Mouse (Mus musculus) spleen, adult 18-20 months (tissue): ENCODE measurements around the gene Hmcn2.
A peak's percentile ranks its signal among the peaks of the same experiment; 100 is the strongest.

ENCODE experiments used
- DNase-seq, 2 experiments: peaks; one replicate each; pipeline ENCODE4 v3.0.0; 2022; ENCODE audit warnings: mixed read lengths in 2 of 2

Gene Hmcn2

DNA sequence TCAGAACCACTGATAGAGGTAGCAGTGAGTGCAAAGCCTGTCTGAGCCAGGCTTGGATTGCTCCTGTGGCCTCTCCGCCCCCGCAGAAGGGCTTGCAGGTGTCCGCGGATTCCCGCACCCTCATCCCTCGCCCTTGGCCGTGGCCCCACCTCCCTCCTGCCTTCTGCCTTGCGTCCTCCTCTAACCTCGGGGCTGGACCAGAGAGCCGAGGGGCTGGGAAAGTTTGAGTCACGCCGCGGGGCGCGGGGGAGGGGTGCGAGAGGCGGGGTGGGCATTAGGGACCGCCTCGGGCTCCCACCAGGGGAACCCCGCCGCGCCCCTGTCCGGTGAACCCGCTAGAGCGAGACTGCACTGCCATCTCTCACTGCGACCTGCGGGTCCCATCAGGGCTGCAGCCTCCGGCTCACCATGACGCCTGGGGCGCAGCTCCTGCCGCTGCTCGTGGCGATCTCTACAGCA lies at the start of gene Hmcn2:
Hmcn2 (plus strand) TSS at position 409 of the 459 bp plus-strand sequence.
- no peak for DNase-seq

DNA sequence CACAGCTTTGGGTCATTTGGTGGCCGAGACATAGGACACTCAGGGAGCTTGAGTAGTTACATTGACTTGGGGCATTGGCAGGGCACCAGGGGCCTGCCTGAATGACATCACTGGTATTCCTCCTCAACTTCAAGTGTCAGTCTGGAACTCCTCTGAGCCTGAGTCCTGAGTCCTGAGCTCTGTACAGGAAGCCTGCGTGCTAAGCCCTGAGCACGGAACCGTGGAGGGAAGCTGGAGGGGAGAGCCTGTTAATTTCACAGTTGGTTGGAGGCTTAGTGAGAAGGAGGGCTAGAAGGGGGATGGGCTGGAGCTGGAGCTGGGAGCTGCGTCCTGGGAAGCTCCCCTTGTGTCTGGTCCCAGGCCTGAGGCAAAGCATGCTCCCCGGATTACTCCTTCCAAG lies 46.8 kb upstream of the Hmcn2 start:
- no peak for DNase-seq

DNA sequence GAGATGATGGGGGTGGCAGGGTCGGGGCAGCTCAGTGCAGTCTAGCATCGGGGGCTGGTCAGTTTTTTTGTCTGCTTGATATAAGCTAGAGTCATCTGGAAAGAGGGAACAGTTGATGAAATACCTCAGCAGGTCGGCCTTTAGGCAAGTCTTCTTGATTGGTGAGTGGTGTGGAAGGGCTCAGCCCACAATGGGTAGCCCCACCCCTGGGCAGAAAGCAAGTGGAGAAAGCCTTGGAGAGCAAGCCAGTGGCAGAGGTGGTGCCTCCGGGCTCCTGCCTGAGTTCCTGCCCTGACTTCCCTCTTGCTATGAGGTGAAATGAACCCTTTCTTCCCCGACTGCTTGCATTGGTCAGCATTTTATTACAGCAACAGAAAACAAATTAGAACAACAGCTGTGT lies 45.6 kb upstream of the Hmcn2 start:
- DNase-seq = no peak

DNA sequence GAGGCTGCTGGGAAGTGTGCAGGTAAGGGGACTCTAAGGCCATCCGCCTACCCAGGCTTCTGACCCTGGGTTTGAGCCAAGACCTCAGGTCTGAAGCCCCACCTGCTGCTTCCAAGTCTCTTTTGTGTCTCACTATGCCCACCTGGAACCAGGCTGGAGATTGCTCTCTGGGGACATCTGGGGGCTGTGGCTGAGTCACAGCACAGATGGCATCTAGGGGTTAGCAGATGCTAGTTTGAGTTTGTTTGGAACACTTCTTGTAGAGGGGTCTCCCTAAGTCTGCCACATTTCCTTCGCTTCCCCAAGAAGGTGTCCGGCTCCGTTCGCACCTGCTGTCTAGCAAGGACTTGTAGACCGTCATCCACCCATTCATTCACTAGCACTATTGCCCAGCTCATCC lies 45.0 kb upstream of the Hmcn2 start:
- DNase-seq = no peak

DNA sequence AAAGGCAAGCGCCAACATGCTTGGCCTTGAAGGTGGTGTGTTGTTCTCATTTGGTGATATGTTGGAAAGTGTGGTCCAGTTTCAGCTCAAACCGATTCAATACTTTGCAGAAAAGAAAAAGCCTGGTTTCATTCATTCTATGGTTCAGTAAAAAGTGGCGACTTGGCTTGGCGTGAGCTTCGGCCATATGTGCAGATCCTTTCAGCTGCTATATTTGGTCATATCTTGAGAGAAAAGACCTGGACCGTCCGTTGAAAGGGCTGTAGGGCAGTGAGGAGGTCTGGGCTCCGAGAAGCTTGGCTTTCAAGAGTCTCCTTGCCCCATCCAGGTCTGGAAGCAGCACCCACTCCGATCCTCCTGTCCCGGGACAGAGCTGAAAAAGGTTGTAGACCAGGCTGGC lies 44.4 kb upstream of the Hmcn2 start:
- no peak for DNase-seq

DNA sequence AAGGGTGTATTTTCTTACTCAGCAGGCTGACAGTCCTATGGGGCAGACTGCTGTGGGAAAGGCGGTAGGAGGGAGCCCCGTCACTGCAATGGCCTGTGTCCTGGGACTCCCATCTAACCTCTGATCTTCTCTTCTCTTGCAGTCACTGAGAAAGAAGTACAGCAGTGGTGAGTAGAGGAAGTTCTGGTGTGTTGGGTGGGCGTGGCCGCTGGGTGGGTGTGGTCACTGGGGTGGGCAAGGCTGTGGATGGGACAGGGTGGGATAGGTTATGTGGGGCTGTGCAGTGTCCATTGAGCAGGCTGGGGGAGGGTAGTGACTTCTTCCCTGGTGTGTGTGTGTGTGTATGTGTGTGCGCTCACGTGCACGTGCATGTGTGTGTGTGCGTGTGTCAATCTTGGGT lies 43.7 kb upstream of the Hmcn2 start:
- DNase-seq = no peak

DNA sequence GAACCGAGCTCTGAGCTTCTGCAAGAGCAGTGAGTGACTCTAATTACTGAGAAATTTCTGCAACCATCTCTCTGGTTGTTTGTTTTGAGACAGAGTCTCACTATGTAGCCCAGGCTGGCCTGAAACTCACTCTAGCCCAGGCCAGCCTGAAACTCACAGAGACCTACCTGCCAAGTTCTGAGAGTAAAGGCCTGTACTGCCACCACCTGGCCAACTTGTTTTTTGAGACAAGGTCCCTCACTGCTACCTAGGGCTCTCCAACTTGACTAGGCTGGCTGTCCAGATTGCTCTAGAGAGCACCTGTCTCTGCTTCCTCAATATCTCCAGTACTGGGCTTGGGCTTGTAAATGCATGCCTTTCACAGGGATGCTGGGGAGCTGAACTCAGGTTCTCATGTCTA lies 43.1 kb upstream of the Hmcn2 start:
- peak in 1 of 2 experiments; percentile 27 for DNase-seq

DNA sequence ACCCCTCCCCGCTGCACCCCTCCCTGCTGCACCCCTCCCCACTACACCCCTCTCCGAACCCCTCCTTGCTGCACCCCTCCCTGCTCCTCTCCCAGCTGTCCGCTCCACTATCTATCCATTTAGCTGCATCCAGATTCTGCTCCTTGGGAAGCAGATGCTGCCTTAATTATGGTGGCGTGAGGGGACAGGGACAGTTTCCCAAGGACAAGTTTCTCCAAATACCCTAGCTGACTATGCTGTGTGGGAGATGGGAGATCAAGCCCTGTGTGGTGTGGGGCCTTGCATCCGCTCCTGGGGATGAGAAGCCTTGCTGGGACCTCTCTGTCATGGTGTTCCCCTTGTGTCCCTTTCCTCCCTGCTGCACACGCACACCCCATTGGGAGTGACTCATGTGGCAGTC lies 39.2 kb upstream of the Hmcn2 start:
- no peak for DNase-seq

DNA sequence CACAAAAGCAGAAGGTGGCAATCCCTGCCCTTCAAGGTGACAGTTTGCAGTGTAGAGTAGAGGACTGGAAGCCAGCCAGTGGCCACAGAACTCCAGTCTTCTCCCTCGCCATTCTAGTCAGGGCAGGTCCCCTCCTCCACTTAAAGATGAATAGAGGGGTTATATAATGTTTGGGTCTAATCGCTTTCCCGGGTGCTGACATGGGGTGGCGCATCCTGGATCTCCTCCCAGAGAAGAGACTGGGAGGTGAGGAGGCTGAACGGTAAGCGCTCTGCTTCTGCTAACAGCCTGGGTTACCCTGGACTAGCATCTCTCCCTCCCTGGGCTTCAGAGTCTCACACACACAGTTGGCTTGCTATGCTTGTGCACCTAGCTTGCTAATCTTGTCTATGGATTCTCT lies 36.4 kb upstream of the Hmcn2 start:
- DNase-seq = no peak

DNA sequence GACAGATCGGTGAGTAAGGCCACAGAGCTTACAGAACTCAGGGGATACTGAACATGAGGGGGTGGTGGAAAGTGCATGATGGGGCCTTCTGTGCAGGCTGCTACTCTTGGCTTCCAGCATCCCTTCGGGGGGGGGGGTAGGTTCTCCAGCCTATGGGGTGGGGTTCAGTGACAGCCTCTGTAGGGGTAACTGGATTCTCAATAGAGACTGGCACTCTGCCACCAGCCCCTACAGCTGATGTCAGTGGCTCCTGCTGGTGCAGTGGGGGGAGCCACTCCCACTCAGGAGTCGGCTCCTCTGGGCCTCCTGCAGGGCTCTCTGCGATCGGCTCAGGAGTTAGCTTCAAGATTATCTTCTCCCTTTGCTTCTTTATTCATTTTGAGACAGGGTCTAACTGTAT lies 35.7 kb upstream of the Hmcn2 start:
- DNase-seq = no peak

DNA sequence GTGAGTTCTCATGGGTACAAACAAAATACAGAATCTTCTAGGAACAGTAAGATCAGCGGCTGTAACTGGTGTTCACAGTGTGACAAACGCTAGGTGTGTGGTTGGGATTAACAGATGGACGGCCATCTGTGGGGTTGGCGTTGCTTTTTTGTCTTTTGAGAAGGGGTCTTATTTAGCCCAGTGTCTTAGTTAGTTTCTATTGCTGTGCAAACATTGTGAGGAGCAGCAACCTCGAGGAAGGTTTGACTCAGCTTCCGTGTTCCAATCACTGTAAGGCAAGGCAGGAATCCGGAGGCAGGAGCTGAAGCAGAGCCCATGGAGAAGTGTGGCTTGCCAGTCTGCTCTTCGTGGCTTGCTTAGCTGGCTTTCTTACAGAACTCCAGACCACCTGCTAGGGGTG lies 33.1 kb upstream of the Hmcn2 start:
- DNase-seq = no peak

DNA sequence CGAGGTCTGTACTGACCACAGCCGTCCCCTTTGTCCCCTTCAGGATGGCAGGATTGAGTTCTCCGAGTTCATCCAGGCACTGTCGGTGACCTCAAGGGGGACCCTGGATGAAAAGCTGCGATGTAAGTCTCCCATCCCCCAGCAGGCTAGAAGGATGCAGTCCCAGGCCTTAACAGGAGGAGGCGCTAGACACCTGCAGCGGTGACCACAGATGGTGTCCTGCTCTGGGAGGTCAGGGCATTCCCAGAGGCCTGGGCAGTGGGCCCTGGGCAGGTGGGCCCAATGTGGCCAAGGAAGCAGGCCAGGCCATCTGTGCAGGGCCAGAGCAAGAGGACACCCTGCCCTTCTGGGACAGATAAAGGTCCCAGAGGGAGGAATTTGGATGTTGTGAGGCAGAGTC lies 31.9 kb upstream of the Hmcn2 start:
- no peak for DNase-seq

DNA sequence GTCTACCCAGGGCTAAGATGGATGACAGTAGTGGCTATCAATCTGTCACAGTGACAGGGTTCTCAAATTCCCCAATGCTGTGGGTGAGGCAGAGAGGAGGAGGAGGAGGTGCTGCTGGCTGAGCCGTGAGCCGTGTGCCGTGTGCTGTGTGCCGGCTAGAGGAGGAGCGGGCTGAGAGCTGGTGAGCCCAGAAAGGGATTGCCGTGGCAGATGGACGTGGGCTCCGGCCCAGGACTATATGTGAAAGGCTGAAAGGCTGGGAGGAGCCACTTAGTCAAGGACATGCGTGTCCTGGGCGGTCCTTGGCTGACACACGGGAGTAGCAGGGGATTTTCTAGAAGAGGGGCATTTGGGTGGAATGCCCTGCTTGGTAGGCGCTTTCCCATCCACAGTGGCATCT lies 31.3 kb upstream of the Hmcn2 start:
- no peak for DNase-seq

DNA sequence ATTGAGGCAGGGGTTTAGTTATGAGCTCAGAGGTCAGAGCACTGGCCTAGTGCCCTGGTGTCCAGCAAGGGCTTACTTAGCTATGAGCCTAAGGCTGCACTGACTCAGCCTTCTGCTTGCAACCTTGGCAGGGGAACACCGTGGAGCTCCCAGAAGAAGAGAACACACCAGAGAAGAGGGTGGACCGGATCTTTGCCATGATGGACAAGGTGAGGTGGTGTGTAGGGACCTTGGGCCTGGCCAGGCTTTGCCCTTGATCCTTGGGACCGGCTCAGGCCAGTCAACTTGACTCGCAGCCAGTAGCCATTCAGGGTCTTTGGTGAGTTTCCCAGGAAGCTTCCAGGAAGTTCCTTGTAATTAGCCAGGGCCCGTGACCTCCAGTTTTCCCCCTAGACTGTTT lies 29.7 kb upstream of the Hmcn2 start:
- DNase-seq = no peak

DNA sequence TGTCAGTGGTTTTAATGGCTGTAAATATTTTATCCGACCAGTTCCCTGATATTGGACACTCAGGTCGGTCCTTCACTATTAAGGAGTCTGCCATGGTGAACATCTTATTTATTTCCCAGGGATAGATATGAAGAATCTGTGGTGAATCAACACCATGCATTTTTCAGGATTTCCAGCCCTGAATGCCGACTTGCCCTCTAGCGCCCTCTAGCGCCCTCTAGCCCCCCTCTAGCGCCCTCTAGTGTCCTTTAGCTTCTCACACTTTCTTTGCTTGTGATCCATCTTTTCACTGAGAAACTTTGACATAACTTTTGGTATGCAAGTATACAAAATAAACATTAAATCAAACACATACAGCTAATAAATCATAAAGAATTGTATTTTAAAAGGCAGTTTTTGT lies 22.8 kb upstream of the Hmcn2 start:
- peak in 1 of 2 experiments; percentile 60 for DNase-seq

DNA sequence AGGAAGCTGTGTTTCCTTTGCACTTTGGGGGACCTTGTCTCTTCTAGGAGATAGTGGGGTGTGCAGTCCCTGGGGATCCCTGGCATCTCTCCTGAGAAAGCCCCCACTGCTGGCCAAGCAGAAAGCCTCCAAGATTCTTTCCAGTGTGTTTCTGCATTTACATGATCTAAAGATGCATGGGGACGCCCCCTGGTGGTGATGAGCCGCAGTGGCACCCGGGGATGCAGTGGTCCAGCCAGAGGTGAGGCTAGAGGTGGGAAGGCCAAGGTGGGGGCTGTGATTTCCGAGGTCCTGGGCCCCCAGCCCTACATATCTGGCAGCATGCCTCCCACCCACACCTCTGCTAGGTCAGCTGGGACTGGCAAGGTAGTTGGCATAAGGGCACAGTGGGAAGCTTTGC lies 19.2 kb upstream of the Hmcn2 start:
- peak; percentile 55 to 81 for DNase-seq

DNA sequence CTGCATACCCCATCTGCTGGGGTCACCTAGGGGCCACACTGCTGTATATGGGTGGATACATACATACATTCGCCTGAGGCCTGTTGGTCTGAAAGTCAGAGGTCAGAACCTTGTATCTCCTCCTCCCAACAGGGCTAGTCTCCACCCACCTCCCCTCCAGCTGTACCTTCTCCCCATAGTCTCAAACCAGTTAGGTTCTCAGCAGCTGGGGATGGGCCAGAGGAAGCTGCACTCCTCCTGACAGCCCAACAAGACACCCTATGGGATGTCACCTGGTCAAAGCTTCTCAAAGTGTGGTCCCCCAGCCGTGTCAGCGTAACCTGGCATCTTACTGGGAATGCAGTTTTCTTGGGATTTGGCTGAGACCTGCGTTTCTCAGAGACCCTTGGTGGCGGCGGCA lies 17.8 kb upstream of the Hmcn2 start:
- no peak for DNase-seq

DNA sequence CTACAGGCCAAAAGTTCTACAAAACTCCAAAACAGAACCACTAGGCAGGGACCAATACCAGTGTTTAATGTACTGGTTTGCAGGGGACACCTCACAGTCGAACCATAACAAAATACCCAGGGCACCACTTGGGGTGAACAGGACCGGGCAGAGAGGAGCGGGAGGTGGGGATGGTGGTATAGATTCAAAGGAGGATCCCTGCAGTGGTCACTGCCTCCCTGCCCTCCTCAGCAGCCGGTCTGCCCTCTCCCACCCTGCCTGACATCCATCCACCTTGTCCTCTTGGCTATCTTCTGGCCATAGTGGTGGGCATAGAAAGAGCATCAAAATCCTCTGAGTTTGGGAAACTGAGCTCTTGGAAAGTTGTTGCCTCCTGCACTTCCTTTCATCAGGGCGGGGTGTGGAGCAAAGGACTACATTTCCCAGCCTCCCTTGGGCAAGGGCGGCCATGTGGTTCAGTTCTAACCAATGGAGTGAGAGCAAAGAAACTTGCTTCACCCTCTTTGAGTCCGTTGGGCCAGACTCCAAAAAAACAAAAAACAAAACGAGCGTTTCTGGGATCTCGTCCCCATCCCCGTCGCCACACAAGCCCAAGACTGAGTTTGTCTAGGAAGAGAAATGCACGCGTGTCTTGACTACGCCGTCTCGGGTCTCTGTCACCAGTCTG lies 16.5 kb upstream of the Hmcn2 start:
- DNase-seq = peak in 1 of 2 experiments; percentile 35

DNA sequence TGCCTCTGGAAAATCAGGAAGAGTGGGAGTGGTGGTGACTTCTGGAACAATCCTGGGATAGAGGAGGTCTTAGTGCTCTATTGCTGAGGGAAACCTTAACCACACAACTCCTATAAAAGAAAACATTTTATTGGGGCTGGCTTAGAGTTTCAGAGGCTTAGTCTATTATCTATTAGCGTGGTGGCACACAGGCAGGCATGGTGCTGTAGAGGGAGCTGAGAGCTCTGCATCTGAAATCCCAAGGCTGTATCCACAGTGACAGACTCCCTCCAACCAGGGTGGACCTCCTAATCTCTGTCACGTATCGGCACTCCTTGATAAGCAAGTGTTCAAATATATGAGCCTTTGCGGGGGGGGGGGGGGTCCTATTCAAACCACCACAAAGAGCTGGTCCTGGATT lies 15.4 kb upstream of the Hmcn2 start:
- DNase-seq = no peak

DNA sequence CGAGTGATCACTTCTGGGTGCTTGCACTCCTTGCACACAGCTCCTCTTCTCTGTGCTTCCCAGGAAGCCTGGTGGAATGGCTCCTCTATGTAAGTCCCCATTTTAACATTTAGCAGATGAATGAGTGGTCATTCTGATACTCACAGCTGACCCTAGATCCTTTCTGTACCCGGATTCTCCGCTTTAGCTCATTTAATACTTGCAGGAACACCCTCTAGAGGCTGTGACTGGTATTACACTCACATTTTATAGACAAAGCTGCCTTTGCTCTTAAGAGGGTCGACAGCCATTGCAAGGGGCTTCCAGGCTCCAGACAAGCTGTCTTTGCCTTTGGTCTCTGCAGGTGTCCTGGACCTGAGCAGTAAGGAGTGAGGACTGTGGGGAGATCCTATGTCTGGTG lies 14.9 kb upstream of the Hmcn2 start:
- DNase-seq = no peak

DNA sequence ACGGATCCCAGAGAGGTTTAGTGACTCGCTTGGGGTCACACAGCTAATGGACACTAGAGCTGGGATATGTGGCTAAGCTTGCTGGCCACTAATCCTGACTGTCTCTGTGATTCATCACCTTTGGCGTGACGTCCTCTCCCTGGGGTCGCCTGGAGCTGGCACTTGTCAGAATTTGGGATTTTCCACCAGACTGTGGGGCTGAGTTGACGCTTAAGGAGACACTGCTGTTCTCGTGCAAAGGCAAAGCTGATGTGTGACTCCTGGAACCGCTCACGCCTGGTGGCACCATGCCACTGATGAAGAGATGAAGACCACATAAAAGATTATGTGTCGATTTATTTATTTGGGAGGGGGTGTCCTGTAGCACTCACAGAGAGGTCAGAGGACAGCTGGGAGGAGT lies 14.2 kb upstream of the Hmcn2 start:
- no peak for DNase-seq

DNA sequence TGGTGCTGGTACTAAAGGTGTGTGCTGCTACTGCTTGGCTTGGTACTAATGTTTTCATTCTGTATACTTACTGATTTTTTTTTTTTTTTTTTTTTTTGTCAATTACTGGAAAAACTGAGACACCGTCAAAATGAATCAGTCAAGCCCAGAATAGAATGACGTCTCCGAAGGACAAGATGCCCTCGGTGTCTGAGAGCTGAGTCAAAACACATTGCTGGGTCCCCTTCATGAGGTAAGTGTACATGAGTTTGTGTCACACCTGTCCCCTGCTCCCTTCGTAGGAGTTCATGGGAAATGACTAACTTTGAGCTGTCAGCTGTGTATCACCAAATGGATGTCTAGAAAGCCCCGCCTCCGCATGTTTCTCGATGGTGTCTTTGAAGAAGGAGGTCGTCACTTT lies 11.0 kb upstream of the Hmcn2 start:
- DNase-seq = no peak

DNA sequence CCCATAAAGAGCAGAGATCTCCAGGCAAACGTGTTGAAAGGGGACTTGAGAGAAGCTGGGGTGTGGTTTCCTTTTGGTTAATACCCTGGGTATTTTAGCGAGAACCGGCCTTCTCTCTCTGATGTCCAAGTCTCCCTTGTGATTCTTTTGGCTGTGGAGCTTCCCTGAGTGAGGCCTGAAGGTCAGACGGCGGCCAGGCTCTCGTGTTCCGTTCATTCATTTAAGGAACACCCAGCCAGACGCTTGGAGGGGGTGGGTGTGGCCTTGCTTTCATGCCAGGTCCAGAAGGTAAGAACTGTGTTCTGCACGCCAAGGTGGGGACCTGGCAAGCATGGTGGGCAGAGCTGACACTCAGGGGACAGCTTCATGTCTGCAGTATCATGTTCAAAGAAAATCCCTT lies 10.0 kb upstream of the Hmcn2 start:
- DNase-seq = no peak

DNA sequence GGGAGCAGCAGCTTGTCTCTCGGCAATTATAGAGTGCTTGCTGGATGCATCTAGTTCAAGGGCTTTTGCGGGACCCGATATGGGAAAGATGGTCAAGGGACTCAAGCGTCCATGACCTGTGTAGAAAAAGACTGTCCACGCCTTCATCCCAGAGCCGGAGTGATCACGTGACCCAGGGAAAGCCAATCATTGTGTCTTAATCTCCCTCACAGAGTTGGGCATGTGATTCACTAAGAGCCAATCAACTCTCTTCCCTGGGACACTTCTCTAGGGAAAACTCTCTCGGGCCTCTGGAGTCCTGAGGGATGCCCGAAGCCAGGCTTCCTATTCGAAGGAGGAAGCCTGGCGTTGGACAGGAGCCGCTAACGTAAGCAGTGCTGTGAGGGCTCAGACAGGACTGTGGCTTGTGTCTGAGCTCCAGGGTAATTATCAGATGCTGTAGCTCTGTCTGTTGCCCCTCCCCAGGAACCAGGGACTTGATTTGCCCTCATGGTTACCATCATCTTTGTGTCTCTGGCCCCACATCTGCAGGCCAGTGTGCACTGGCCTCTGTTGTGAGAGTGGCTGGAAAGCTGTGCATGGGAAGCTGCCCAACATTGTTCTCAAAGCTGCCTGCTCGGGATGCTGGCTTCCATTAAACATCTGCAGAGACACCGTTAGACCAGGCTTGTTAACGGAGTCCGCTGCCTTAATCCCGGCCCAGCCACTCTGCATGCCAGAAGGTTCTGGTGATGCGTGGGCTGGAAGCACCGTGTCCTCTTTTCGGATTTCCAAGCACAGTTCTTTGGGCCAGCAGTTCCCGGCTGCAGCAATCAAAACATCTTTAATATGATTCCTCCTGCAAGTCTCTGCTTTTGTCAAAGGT lies 9.2 kb upstream of the Hmcn2 start:
- no peak for DNase-seq

DNA sequence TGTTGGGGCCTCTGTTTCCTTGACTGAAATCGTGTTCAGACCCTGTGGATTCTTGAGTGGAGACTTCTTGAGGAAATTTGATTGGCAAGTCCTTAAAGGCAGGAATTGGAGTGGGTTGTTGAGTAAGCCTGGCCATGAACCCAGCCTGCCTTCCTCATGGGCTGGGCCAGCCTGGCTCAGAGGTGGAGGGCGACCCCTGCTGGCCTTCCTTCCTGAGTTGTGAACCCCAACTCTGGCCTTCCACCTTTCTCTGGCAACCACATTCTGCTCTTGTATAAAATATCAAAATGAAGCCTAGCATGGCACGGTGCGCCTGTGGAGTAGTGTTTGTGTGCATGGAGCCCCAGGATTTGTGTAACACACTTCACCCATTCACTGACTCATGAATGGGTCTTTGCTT lies 8.5 kb upstream of the Hmcn2 start:
- peak in 1 of 2 experiments; percentile 51 for DNase-seq
